Mouse (Mus musculus) layer of hippocampus, adult 18-20 months (tissue): ENCODE results near the gene Galnt2. TPM values are rescaled to one million over a fixed set of nuclear protein-coding genes. Genes with fewer than 3 reads are reported as not detected.
A peak's percentile ranks its signal among the peaks of the same experiment; 100 is the strongest.

Source experiments
- DNase-seq, 2 experiments: peaks; one replicate each; pipeline ENCODE4 v3.0.0; 2022; ENCODE audit warnings: low spot score in 2 of 2
- total RNA-seq, 2 experiments: library from RNA; stranded (reverse); gene quantifications; 2 replicates each; pipeline ENCODE4 v1.2.3; 2021

Galnt2 gene
- total RNA-seq, 2 experiments from 2014 or later, result 41.5 to 48.8 TPM

DNA sequence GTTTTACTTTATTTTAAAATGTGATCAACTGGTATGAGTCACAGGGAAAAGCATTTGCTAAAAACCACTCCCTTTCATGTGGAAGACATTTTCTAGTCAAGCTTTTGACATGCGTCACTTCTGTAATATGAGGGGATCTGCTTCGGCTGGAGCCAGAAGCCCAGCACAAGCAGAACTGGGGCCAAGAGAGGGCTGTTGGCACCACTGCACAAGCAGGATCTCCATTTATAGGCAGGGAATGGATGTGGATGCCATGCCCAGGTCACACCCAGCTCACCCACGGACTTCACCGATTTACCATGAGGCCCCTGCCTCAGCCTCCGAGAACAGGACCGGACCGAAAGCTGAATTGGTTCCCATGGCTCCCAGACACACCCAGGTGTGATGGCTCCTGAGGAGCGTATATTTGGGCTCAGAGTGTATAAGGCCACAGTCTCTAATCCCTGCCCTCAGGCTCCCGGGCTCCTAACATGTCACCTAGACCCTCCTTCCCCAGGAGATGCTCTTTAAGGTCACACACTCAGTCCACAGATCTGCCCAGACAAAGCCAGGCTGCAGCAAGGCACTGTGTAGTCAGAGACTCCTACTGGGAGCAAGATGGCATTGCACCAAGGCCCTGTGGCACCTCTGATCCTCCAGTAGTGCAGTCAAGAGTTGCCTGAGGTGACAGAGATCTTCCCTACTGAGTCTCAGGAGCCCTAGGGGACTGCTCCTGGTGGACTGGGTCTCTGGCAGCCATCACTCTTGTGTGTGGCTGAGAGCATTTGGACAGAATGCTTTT is 59.9 kb downstream of the Galnt2 start:
- no peak for DNase-seq

DNA sequence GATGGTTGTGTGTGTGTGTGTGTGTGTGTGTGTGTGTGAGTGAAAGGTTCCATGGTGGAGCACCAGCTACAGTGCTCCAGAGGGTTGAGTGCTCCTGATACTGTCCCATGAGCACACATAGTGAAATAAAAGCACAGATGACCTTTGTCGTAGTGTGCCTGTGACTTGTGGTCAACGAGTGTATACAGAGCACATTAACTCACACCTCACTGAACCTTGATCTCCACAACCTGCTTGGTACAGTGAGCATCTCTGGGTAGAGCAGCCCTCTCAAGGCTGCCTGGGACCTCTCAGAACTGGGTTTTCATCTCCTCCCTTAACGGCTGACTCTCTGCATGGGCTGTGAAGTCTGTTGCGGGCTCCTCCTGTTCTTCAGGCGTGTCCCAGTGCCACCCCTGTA is 60.5 kb downstream of the Galnt2 start:
- DNase-seq, result no peak

DNA sequence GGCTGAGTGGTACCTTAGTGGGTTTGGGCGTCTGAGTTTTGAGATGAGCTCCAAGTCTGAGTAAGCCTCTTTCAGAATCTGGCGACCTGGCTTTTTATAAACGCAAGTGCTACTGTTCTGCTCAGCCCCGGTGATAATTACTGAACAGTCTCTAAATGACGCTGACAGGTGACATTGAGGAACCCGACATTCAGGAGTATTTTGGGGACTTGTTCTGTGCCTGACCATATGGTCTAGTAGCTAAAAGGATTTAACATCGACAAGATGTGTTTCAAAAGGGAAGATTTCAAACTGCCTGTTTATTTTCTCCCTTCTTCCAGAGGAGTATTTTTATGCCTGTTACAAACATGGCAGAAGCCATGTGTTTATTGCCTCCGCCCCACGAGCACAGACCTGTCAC is 61.8 kb downstream of the Galnt2 start:
- DNase-seq, result no peak

DNA sequence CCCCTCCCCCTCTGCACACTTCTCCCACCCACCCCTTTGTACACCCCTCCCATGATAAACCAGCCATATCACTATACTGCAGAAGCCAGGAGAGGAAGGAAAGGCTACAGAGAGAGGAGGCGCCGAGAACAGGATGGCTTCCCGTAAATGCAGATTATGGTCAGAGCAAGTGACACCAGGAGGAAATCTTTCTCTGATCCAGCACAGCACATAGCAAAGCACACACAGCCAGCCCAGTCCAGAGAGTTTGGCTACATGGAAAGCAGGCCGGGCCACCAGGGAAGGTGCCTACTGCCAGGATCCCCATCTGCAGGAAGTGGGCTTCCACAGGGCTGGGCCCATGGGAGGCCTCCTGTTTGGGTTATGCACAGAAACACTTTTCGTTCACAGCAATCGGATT is 63.2 kb downstream of the Galnt2 start:
- no peak for DNase-seq

DNA sequence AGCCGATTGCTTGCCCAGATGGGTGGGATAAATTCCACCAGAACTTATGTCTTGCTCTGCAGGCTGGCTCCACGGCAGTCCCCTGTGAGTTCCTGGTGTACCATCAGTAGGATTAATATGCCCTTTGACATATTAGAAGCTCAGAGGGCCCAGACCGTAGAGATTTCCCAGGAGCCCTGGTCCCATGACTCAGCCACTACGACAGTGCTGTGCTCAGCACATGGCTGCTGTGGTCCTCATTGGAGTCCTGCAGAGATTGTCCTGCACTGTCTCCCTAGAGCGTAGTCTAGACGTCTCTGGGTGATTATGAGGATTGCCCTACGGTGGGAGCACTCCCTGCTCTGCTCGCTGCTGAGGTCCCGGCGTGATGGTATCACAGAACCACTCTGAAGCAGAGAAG is 63.7 kb downstream of the Galnt2 start:
- no peak for DNase-seq

DNA sequence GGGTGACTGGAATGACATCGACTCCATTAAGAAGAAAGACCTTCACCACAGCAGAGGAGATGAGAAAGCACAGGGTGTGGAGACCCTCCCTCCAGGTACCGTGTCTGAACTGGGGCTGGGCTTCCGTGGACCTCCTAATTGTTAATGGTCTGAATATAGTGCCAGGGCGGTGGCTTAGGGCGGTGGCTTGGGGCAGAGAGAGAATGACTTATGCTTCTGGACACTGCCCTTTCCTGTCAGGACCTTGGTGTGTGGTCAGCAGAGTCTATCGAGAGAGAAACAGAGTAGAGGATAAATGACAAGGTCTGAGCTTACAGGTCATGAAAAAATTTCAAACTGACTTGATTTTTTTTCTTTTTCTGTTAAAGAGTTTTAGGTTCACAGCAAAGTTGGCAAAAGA is 64.2 kb downstream of the Galnt2 start:
- DNase-seq, result no peak

DNA sequence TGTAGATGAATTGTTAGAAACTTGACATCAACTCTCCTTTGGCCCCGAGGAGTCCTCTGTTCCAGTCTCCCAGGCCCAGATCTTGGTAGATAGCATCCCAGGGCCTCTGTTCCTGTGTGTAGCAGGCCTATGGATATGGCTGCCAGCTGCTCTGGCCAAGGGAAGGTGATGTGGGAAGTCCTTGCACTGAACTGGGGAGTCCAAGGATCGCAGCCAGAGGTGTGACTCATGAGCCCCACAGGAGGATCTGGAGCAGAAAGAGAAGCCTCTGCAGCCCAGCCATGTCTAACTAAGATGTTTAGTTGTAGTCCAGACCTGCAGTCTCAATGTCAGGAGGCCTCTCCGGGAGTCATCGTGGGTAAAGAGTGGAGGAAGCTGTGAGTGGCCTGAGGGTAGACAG is 70.3 kb downstream of the Galnt2 start:
- DNase-seq, result no peak

DNA sequence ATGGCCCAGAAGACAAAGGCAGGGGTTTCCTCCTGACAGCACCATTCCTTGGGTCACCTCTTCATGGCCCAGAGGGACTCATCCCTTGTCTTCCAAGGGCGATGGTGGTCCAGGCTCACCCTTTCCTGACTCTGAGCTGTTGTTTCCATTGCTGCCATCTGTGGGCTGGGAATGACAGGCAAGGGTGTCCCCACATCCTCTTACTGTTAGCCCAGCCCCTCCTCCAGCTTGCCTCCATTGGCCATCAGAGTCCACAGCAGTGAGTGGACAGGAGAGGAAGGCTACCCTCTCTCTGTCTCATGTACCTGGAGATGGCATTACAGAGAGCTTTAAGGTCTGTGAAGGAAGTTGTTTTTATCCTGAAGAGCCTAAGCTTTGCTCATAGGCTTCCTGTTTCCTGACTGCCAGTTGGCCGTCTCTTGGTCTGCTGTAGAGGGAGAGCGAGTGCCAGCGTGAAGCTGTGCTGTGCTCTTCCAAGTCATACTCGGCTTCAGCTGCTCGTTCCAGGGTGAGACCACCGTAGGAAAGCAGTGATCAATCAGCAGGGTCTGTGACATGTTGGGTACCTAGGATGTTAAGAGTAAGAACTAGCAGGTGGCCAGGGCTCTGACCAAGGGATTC is 70.9 kb downstream of the Galnt2 start:
- no peak for DNase-seq

DNA sequence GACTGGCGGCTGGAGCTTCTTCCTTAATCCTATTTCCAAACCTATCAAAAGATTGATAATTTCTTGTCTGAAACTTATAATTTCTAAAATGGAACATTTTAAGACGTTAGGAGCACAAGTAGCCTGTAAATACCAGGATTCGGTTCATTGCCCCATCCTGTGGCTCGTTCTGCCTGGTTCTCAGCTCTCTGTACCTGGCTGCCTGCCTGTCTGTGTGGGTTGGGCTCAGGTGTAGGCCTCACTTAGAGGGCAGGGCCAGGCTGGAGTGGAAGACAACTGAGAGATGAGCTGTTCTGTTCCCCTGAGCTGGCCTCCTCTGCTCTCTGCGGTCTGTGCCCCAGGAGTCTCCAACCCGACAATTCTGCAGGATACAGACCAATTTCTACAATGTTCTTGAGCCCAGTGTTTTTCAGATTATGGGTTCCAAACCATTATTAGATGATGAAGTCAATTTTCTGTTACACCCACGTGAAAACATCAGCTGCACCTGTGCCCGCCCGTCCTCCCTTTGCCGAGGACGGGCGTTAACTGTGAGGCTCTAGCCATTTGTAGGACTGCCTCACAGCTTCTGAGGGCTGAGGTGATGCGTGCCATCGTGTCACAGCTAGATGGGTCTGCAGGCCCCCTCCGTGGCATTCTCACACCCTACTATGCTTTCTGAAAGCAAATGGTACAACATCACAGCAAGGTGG is 72.2 kb downstream of the Galnt2 start:
- DNase-seq, result no peak

DNA sequence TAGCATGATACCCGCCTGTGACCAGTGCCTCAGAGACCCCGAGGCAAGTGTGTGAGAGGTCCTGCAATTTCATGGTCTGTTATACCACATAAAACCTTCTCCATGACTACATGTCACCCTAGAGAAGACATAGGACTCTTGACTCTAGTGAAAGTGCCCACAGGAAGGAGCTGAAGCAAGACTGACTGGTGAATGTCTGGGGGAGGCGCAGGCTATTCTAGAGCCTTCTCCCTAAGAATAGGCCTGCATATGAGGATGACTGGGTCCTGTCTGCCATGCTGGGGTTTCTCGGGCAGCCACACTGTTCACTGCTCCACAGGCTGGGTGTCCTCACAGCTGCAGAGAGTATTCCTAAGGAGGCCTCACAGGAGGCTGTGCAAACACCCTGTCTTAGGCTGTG is 73.0 kb downstream of the Galnt2 start:
- no peak for DNase-seq

DNA sequence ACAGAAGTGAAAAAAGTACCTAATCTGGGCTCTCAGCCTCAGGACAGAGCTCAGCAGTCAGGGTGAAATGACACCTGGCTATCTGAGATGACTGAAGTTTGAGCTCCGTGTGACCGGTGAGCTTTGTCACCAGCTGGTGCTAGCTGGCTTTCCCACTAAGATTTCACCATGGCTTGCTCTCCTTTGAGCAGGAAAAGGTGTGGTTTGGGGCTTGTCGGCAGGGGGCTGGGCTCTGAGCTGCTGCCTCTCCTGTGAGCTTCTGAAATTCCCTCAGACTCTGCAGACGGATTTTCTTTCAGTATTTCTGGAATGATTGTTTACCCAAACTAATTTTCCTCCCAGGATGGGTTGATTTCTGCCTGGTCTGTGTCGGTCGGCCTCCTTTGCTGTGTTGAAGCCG is 75.4 kb downstream of the Galnt2 start:
- DNase-seq, result no peak

DNA sequence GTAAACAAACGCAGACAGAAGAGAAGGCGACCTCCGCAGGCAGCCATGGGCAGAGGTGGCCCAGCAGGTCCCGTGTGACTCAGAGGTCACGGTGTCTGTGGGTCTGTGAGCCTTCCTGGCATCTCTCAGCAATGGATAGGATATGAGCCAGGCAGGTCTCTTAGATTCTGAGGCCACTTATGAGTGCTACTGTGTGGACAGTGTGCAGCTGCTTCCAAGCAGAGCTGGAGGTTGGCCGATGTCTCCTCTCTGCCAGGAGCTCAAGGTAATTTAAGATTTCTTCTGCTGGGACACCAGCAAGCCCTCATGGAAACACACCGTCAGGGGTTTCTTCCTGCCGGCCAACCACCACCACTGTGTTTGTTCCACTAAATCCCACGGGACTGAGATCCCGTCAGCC is 76.5 kb downstream of the Galnt2 start:
- DNase-seq, result no peak

DNA sequence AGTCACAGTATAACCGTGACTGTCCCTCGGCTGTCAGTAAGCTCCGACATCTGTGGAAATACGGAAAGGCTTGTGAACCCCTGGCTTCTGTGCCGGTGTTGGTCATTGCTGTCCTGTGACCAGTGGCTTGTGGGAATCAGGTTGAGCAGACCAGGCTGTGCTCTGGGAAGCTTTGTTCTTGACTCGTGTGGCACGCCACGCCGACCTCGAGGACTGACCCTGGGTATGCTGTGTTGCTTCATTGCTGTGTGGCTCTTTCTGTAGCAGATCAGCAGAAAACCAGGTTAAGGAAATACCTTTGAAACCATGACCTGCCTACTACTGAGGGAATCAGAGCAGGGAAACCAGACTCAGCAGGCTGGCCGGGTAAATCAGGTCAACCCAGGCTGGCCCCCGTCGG is 79.3 kb downstream of the Galnt2 start:
- DNase-seq, result no peak

DNA sequence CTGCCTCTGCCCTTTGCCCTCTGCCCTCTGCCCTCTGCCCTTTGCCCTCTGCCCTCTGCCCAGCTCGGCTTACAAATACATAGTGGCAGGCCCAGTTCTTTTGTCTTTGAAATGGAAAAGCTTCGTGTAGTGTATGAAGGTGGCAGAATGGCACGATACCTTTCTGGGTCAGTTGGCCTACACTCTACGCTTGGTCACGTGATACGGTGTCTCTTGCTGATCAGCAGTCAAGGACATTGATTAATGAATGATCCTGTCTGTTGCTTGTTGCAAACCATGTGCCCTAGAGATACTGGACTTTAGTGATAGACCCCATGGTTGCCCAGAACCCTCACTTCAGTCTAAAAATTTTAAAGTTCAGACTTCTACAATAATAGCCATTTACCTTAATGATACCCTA is 79.9 kb downstream of the Galnt2 start:
- no peak for DNase-seq

DNA sequence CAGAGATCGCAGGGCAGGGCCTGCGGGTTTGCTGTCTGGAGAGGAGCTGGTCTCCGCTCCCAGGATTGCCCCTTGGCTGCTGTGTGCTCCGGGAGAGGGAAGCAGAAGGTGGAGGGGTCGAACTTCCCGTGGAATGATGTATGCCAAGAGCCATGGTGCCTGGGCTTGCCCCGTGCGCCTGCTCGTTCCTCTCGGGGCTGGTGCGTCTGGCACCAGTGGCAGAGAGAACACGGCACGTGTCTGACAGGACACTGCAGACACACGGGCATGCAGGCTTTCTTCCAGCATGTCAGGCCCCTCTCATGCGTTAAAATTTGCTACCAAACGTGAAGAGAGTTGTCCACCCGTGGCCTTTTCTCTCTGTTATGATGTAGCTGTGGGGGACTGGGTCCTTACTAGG is 80.5 kb downstream of the Galnt2 start:
- DNase-seq, result no peak

DNA sequence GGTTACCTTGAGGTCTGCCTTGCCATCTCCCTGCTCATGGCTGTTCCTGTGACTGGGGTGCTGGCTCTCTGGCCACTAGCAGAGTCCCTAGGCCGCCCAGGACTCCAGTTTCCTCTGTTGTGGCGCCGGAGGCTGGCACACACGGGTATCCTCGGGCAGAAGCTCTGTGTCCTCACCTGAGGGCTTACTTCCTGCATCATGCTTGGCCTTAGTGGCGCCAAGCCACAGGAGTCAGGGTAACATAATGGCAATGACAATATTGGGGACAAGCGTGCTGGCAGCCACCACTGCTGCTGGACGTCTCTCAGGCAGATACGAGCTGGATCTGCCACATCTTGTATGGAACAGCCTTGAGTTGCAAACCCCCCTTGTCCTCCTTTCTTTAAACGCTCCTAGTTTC is 81.0 kb downstream of the Galnt2 start:
- DNase-seq, result no peak

DNA sequence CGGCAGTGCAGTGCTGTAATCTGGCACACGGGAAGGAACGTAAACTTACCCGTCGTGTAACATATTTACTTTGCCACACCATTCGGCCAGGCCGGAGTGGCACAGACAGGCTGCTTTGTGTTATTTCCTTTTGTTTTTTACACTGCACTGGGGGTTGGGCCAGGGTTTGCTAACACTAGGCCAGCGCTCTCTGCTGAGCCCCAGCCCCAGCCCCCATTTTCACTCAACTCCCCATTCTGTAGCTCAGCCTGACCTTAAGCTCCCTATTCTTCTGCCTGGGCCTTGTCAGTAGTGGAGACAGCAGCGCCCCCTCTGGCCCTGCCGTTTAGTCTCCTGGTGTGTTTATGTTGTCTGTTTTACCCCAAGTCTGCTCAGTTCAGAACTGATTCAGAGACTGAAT is 83.6 kb downstream of the Galnt2 start:
- DNase-seq, result peak in 1 of 2 experiments; percentile 37

DNA sequence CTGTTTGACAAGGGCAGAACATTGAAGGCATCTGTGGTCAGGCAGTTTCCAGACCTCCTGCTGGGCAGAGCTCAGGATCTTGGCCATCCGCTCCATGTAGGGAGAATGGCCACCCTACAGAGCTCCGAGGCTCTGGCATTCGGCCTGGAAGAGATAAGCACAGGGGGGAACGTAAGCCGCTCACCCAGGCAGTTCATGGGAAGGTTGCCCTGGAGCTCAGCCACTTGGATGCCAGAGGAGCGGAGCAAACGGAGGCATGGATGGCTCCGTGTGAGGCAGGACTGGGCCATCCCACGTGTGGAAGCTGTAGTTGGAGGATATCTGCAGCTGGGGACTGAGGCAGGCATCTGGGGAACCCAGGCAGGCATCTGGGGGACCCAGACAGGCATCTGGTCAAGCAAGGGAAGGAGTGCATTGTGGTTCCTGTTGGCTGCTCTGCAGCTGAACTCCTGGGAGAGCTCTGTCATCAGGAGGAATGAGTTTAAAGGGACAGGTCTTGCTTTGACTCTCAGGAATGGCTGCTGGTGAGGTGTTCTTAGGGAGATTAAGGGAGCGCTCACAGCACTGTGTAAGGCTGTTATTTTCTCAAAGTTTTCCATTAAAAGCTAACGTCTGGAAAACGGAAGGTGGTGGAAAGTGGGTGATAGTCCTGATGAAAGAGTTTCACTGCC is 85.4 kb downstream of the Galnt2 start:
- DNase-seq, result no peak

DNA sequence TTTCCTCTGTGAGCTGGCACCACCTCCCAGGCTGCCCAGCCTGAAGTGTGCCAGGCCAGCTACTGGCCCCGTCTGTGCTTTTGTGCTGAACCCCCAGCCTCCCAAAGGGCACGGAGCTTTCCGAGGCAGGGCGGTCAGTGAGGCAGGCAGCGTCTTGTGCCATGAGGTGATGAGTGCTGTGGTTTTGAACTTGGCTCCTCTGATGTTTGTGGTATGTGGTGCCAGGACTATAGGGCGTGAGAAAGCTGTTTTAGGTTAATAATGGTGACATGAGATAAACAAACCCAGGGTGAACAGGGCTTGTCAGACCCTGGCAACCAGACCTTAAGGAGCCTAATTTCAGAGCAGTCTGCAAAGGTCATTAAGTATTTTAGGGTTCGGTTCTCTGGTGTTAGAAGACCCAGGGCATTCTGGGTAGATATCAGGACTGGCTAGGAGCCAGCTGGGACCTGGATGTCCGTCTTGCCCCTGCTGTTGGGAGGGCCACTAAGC is 86.0 kb downstream of the Galnt2 start:
- DNase-seq, result no peak

DNA sequence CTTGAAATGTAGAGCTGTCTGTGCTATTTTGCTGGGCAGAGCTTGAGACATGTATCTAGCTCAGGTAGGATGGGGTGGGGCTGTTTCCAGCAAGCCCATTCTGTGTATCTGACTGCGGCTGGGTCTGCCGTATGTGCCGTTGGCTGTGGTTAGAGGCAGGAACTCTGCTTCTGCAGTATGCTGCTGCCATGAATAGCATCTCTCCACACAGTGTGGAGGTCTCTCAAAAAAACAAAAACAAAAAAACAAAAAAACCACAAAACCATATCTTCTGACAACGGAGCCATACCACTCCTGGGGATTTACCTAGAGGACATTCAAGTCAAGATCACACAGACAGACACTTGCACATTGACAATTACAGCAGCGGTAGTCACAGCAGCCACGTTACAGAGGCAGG is 86.6 kb downstream of the Galnt2 start:
- no peak for DNase-seq

DNA sequence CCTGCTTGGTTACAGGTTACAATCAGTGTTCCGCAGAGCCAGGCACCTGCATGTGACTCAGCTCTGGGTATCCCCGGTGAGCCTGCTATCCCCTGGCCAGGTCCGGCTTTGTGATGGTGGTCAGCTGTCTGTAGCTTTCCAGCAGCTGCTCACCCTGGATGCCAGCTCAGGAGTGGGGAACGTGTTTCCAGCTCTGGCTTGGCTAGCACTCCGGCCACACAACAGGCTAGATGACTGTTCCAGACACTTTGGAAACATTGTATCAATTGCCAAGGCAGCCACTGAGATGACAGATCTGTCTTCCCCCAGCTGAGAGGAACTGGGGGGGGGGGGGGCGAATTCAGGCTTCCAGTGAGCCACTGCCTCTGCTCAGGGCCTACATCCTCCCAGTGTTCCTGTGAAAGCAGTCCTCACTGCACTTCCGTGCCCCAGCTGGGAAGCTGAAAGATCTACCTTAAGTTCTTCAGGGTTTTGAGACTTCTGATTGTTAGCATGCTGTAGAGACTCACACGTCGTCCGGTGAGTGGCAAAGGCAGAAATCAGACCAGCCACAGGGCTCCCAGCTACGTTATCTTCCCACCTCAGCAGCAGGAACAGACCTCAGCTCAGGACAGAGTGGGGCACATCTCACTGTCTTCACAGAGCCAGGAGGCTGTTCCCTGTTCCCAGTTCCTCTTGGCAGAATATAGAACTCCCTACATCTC is 87.6 kb downstream of the Galnt2 start:
- no peak for DNase-seq
